Mouse (Mus musculus) left cerebral cortex, adult 2 months (tissue): ENCODE results near the gene Nckipsd. TPM values are rescaled to one million over a fixed set of nuclear protein-coding genes. Genes with fewer than 3 reads are reported as not detected.
A peak's percentile ranks its signal among the peaks of the same experiment; 100 is the strongest.

Experiments used
- DNase-seq, 2 experiments: peaks; one replicate each; pipeline ENCODE4 v3.0.0; 2021 to 2022; ENCODE audit warnings: low spot score in 2 of 2, mixed read lengths in 1 of 2; ENCODE audit errors: extremely low spot score in 1 of 2
- H3K27ac ChIP-seq: fragments of 200-600 bp; 2 replicates; pipeline ENCODE4 v1.8.1; 2022
- H3K4me3 ChIP-seq: fragments of 200-600 bp; 2 replicates; pipeline ENCODE4 v1.8.1; 2022
- CTCF ChIP-seq: fragments of 200-600 bp; IDR thresholded peaks from 2 replicates; pipeline ENCODE4 v1.8.1; 2022; ENCODE audit warnings: antibody characterized with exemption, mild to moderate bottlenecking, moderate library complexity
- intact Hi-C: fragments of 180-260 bp; cut with DNase I; formaldehyde crosslinking; loops from one replicate; pipeline ENCODE4 v1.15.1; 2025
- total RNA-seq, 2 experiments: library from RNA; stranded (reverse); gene quantifications; 2 replicates each; pipeline ENCODE4 v1.2.3; 2021

Nckipsd gene
- total RNA-seq, 2 experiments from 2014 or later: 64.7 to 68.0 TPM

DNA sequence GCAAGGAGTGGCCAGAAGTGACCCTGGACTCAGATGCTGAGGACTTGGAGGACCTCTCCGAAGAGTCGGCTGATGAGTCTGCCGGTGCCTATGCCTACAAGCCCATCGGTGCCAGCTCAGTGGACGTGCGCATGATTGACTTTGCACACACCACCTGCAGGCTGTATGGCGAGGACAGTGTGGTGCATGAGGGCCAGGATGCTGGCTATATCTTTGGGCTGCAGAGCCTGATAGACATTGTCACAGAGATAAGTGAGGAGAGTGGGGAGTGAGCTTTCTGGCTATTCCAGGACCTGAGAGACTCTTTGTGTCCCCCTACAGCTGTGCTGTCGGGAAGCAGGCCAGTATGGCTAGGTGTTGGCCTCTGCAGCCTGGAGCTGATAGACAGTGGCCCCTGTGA is 2.4 kb upstream of the Nckipsd start:
- no peak overlapping the region for H3K4me3 ChIP-seq
- intact Hi-C loops: no loop called here
- no peak overlapping the region for H3K27ac ChIP-seq
- no peak for DNase-seq
- no peak for TF ChIP-seq CTCF

DNA sequence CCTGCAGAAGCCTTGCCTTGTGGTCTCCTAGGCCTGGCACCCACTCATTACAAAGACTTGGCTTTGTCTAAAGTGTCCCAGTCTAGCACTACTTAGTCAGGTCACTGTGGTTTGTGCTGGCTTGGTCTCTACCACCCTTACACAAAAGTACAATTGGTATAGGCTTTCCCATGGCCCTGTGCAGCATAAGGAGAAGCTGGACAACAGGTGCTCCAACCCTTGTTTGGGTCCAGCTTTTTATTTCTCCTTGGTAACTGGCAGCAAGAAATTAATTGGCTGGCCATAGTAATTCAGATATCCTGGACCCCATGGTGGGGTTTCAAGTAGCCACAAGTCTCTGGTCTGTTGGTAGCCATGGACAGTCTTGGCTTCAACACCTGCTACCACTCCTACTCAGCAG is 1.8 kb upstream of the Nckipsd start:
- intact Hi-C loops: no loop called here
- H3K27ac ChIP-seq: no peak overlapping the region

GRCm38 (mm10) chr9:108806831-108807230 is 1.3 kb upstream of the Nckipsd start:
- DNase-seq: no peak
- intact Hi-C loops: no loop called here
- Histone ChIP-seq H3K27ac (no peak overlapping the region), H3K4me3 (no peak overlapping the region)
- no peak for TF ChIP-seq CTCF

More for the DNA sequence above, 1.8 kb upstream of the Nckipsd start:
- H3K4me3 ChIP-seq: no peak overlapping the region
- TF ChIP-seq CTCF: no peak
- no peak for DNase-seq

GRCm38 (mm10) chr9:108807674-108808073 is 494 bp upstream of the Nckipsd start:
- no peak for TF ChIP-seq CTCF
- Histone ChIP-seq H3K27ac (no peak overlapping the region), H3K4me3 (no peak overlapping the region)
- intact Hi-C loops: no loop called here
- no peak for DNase-seq

DNA sequence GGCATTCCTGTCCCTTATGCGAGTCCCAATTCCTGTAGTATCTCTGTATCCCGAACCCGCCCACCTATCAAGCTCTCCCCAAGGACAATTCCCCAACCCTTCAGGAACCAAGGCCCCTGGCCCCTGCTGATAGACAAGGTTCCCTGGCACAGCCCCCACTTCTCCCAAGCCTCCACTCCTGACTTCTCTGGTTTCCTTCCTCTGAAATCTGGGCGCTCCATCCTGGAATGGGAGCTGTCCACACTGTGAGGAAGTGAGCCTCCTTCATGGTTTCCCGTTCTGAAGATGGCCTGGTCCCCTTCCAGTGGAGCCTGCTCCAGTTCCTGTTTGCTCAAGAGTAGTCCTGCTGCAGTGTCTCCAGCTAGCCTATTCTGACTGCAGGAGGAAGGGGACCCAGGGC is 1.0 kb downstream of the Nckipsd start:
- Histone ChIP-seq H3K27ac (peak overlapping the region; percentile 89), H3K4me3 (peak overlapping the region; percentile 99)
- no peak for DNase-seq
- no peak for TF ChIP-seq CTCF
- intact Hi-C loops: no loop called here

GRCm38 (mm10) chr9:108809723-108810122 is 1.6 kb downstream of the Nckipsd start:
- H3K27ac ChIP-seq: peak overlapping the region; percentile 4; the same call in 1 of the 2 replicates
- no peak for DNase-seq
- intact Hi-C loops: no loop called here
- peak overlapping the region; percentile 99 for H3K4me3 ChIP-seq
- TF ChIP-seq CTCF: no peak

DNA sequence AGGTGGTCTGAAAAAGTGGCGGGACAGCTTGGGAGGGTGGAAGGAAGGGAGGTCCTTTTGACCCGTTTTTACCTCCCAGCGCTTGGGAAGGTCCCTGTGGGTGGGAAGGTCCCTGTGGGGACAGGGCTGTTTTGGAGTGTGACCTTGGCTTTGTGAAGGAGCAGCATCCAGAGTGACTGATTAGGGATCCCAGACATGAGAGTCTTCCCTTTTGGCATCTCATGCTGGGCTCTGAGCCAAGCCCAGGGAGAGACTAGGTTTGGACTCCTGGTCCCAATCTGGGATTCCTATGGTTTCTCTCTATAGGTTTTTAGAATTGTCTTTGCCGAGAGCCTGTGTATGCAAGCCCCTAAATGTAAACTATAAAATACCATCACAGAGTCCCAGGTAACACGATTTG is 2.3 kb downstream of the Nckipsd start:
- Histone ChIP-seq H3K27ac (no peak overlapping the region), H3K4me3 (no peak overlapping the region)
- intact Hi-C loops: no loop called here
- DNase-seq: no peak
- TF ChIP-seq CTCF: no peak

DNA sequence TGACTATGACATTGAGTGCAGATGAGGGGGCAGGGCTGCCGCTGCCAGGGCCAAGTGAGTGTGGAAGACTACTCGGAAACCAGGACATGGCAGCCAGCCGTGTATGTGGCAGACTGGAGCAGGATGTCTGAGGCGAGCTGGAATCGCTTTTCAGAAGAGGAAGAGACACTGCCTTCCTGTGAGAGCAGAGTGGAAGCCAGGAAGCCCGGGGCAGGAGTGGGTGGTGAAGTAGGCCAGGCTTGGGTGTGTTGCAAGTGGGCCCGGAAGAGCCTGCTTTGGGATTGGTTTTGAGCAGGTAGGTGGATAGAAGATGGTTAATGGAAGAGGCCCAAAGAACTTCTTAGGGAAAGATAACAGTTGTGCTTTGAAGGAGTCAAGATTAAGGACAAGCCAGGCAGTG is 7.4 kb downstream of the Nckipsd start:
- no peak for DNase-seq
- intact Hi-C loops: no loop called here
- Histone ChIP-seq H3K27ac (no peak overlapping the region), H3K4me3 (no peak overlapping the region)
- TF ChIP-seq CTCF: no peak

DNA sequence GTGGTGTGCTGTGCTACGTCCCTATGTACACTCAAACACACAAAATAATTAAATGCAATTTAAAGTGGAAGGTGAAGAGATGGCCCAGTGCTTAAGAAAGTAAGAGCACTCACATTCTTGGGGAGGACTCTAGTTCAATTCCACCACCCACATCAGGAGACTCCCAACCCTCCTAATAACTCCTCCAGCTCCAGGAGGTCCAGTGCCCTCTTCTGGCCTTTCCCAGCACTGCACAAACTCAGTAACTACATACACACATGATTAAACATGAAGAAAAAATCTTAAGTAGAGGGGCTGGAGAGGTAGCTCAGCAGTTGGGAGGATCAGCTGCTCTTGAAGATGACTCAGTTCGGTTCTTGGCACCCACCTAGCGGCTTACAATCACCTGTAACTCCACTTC is 11.3 kb downstream of the Nckipsd start:
- peak; percentile 76 for TF ChIP-seq CTCF
- DNase-seq: peak in 1 of 2 experiments; percentile 59
- intact Hi-C loops: loop anchor here (1.0 kb wide), 1 partner anchor 66 kb away; no protein-coding TSS in a partner anchor
- H3K27ac ChIP-seq: no peak overlapping the region
- H3K4me3 ChIP-seq: no peak overlapping the region

DNA sequence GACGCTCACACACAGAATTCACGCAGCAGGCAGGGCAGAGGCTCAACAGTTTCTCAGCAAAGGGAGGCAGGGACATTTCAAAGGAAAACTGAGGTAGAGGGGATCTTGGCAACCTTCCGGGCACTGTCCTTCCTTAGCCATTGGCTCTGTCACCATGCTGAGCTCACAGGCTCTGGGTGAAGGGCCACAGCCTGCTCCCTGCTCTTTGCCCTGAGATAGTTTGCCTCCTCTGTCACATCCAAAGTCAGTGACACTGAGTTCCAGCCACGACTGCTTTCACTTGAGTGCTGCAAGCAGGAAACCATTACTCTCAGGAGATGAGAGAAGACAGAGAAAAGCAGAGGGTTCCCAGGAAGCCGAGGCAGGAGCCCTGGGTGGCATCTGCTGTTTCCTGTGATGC is 11.9 kb downstream of the Nckipsd start:
- H3K4me3 ChIP-seq: no peak overlapping the region
- DNase-seq: no peak
- H3K27ac ChIP-seq: no peak overlapping the region
- intact Hi-C loops: no loop called here
- TF ChIP-seq CTCF: no peak

- DNase-seq: peak in 1 of 2 experiments; percentile 32
- no peak; the same call in 1 of the 2 replicates for TF ChIP-seq CTCF
- intact Hi-C loops: no loop called here
- peak overlapping the region; percentile 82 for H3K27ac ChIP-seq
- peak overlapping the region; percentile 62 for H3K4me3 ChIP-seq
Measured at GRCm38 (mm10) chr9:108824144-108824685, 16.0 kb downstream of the Nckipsd start.

DNA sequence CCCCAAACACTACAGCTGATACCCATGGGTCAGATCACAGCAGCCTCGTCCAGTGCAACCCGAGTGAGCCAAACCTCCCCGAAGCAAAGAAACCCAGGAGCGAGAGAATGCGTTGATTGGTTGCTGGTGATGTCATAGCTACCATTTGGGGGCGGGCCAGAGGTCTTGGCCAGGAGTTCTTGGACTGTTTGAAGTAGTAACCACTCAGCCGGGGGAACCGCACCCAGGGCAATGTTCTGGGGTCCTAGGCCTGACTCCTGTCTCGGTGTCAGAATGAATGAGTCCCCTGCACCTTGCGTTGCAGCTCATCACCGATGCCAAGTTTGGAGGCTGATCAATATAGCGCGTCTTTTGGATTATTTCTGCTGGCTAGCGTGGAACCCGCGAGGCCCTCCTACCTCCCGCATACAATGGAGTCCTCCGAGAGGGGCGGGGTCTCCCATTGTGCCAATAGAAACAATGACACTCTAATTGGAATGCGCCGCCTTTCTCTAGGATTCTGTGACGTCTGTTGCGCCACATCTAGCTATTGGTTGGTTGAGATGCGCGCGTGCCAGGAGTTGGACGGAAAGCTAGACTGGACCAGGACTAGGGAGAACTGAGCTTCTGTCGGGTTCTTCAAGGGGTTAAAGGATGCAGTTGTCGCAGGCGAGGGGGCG is 16.7 kb downstream of the Nckipsd start:
- DNase-seq: peak; percentile 82
- Histone ChIP-seq H3K27ac (peak overlapping the region; percentile 82), H3K4me3 (peak overlapping the region; percentile 62)
- TF ChIP-seq CTCF: no peak
- intact Hi-C loops: no loop called here
